Mouse (Mus musculus) gastrocnemius, postnatal 4 days (tissue): Measurements from ENCODE around the gene Pola2. TPM values are rescaled to one million over a fixed set of nuclear protein-coding genes. Genes with fewer than 3 reads are reported as not detected.

ENCODE experiments used
- DNase-seq, 2 experiments: peaks; one replicate each; pipeline ENCODE4 v3.0.0; 2021 to 2022; ENCODE audit warnings: low spot score in 2 of 2, mixed read lengths in 2 of 2
- total RNA-seq, 2 experiments: library from RNA; stranded (reverse); gene quantifications; 2 replicates each; pipeline ENCODE4 v1.2.3; 2021

Gene Pola2
- total RNA-seq, 2 experiments from 2014 or later, result 24.6 to 28.6 TPM

- no peak for DNase-seq
Measured at GRCm38 (mm10) chr19:5965910-5966309, 1.9 kb upstream of the Pola2 start.

DNA sequence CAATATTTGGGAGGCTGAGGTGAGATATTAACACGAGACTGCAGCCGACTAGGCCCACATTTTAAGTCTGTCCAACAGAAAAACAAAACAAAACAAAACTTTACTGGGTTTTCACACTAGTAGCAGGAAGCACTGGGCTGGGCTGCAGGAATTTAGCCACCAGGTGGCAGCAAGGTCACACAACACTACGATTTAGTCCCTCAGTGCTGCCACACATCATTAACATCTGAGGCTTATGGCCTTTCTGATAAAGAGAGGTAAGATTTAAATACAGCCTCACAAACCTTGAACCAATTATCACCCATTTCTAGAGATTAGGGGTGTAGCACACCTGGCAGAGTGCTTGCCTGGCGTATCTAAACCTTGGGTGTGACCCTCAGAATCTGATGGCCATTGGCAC is 1.3 kb upstream of the Pola2 start:
- peak; percentile 52 to 78 for DNase-seq

DNA sequence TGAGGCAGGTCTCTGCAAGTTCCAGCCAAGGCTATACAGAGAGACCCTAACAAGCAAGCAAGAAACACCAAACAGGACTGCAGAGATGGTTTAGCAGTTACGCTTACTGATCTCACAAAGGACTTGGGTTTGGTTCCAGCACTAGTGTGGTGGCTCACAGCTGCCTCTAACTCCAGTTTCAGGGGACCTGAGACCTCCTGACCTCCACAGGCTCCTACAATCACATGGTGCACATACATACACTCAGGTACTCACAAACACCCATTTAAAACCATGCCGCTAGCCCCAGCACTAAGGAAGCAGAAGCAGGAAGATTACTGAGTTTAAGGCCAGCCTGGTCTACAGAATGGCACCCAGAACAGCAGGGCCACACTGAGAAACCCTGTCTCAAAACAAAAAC is 802 bp upstream of the Pola2 start:
- DNase-seq, result no peak

- DNase-seq, result no peak
Measured at GRCm38 (mm10) chr19:5962651-5963050, 1.4 kb downstream of the Pola2 start.

DNA sequence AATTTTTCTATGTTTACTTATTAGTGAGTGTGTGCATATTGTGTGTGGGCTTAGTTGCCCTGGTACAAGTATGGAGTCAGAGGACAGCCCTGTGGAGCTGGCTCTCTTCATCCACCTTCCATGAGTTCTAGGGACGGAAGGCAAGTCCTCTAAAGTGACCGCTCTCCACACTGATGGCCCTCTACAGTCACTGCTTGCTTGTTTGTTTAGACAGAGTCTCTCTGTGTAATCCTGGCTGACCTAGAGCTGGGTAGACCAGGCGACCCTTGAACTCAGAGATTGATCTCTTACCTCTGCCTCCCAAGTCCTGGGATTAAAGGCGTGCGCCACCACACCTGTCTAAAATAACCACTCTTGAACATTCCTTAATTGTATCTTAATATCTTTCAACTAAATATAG is 6.6 kb downstream of the Pola2 start:
- DNase-seq, result no peak

- DNase-seq, result peak; percentile 64 to 81
Measured at GRCm38 (mm10) chr19:5956685-5957084, 7.3 kb downstream of the Pola2 start.

DNA sequence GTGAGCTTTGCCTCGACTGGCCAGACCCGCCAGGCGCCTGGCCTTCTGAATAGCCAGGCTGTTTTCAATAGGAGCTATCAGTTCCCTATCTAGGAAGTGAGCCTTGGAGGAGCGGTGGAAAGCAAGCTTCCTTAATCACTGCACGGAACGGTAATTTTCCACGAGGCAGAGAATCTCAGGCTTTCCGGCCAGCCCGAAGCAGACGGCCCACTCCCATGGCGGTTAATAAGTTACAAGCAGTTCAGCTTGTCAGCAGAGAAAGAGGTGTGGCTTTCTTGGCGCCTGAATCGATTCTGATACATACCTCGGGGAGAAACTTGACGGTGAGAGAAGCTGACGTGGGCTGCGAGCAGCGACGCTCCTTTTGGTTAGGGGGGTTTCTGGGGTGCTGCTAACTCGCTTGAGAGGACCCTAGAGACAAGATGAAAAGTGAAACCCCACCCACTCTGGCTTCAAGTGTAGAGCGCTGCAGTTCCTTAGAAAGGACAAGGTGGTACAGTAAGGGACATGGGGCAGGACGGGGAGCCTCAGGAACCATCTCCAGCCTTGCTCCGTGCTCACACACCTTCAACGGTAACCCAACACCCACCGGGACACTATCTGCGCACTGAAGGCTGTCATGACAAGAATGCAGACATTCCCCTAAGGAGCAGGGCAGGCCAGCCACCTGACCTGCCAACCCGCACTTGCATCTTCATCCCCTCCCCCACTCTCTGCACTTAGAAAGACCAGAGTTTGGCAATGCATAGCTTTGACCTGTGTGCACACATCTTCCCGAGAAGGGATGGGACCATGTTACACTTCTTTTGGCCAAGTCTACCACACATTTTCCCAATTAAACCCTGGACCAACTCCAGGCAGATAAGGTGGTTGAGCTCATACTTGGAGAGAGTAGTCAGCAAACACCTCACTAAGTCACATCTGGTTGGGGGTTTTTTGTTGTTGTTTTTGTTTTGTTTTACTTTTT is 8.0 kb downstream of the Pola2 start:
- DNase-seq, result peak in 1 of 2 experiments; percentile 35

GRCm38 (mm10) chr19:5954936-5955335 is 9.1 kb downstream of the Pola2 start:
- DNase-seq, result no peak

DNA sequence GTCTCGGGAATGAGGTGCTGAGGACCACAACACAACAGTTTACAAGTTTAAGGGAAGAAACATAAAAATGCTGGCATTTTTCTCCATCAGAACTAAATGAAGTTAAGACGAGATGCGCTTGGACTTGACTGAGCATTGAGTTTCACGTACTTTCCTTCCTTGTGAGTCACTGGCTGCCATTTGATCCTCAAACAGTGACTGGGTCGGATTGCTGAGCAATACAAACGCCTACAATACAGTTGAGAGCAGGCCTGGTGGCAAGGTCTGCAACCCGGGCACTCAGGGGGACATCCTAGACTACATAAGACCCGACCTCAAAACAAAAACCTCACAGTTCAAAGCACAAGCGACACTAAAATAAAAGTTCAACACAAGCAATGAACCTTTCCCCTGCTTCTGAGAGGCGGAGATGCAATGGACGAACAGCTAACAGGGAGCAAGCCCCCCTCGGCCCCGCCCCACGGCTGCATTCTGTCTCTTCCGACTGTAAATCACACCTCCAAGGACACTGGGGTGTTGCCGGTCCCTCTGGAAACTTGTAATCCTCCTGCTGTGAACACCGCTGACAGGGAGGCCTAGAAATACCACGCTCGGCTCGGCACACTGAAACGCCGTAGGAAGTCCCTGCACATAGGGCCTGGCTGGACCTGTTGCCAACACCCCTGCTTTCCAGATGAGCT is 9.8 kb downstream of the Pola2 start:
- DNase-seq, result no peak

GRCm38 (mm10) chr19:5953201-5953770 is 10.7 kb downstream of the Pola2 start:
- DNase-seq, result no peak

- DNase-seq, result no peak
Measured at GRCm38 (mm10) chr19:5952071-5952691, 11.8 kb downstream of the Pola2 start.

DNA sequence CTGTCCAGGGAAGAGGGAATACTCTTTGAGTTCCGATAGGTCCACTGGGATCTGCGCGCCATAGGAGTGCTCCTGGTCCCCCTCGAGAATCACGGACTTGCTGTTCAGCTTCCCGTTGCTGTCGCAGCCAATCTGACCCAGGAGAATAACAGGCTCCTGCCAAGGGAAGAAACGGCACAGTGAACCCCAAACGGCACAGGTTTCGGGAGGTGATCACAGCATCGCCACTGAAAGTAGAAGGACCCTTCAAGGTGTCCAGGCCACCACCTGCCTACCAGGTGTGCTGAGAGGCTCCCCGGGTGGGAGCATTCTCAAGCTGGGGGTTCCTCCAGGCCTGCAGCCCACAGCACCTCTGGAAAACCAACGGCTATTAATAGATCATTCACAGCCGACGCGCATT is 12.4 kb downstream of the Pola2 start:
- DNase-seq, result no peak

DNA sequence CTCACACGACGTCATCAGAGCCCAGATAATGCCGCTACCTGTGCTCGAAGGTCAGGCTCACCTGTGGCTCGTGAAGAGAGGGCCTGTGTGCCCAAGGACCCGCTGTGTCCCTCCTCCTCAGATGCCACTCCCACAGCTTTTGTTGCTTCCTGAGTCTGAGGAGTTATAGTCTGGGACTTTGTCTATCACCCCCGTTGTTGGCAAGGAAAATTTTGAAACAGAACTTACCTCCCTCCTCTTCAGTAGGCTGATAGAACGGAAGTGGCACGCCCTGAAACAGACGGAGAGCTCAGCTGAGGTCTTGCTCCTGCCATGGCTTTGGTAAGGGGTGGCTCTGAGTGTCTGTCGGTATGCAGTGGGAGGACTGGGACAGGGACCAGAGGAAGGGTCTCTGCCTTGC is 13.8 kb downstream of the Pola2 start:
- DNase-seq, result no peak

GRCm38 (mm10) chr19:5945891-5946290 is 18.1 kb downstream of the Pola2 start:
- peak in 1 of 2 experiments; percentile 65 for DNase-seq

DNA sequence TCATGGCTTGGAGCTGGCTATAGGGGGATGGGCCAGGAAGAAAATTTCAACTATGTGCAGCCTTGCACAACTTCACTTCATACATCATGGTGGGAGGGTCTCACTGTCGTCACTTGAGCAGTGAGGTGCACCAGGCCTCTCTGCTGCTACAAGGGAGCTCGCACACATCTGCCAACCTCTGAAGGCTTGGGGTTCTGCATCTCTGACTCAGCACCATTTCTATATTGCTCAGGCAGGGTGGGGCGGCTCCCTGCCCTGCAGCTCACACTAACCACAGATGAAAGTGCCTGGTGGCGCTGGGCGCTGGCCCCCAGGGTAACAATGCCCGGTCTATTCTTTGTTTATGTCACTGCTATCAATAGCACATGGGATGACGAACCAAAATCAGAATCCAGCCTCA is 19.0 kb downstream of the Pola2 start:
- DNase-seq, result no peak

GRCm38 (mm10) chr19:5944145-5944544 is 19.9 kb downstream of the Pola2 start:
- DNase-seq, result no peak

GRCm38 (mm10) chr19:5943404-5943803 is 20.6 kb downstream of the Pola2 start:
- DNase-seq, result no peak

DNA sequence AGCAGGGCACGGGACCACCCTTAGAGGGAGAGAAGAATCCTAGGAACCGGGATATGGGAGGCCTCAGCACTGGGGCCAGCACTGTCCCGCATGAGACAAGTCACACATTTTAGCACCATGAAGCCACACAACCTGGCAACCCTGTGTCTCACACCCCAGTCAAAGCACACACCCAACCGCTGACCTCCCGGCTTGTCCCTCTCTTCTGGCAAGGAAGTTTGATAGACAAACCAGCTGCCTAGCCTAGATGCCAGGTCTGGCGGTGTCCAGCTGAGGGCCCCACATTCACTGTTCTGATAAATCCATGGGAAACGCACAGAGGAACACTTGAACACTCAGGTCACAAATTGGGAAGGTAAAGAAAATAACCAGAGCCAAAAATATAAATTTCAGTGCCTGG is 21.4 kb downstream of the Pola2 start:
- DNase-seq, result no peak

- DNase-seq, result no peak
Measured at GRCm38 (mm10) chr19:5940656-5941055, 23.3 kb downstream of the Pola2 start.

GRCm38 (mm10) chr19:5940173-5940572 is 23.8 kb downstream of the Pola2 start:
- peak; percentile 79 to 90 for DNase-seq

DNA sequence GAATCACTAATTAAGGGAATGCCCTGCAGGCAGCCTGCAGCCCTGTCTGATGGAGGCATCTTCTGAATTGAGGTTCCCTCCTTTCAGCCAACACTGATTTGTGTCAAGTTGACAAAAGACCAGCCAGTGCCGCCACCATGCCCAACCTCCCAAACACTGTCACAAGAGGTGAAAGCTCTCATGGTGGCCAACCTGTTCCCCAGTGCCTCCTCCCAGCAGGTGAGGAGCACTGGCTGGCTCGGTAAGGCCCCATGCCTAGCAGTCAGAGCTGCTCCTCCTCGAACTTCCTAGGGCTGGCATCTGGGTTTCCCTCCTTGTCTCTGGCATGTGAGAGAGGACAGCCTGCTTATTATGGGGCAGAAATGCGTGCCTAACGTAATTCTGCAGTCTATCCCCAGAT is 24.3 kb downstream of the Pola2 start:
- no peak for DNase-seq

DNA sequence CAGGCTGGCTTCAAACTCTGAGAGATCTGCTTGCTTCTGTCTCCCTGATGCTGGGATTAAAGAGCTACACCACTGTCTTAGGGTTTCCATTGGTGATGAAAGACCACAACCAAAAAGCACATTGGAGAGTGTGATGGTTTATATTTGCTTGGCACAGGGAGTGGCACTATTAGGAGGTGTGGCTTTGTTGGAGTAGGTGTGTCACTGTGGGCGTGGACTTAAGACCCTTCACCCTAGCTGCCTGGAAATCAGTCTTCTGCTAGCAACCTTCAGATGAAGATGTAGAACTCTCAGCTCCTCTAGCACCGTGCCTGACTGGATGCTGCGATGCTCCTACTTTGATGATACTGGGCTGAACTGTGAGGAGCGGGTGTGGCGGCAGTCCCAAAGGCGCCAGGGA is 25.5 kb downstream of the Pola2 start:
- DNase-seq, result no peak
